Mouse (Mus musculus) C2C12 (cell line): ENCODE results near the gene B430305J03Rik.

ENCODE experiments used
- CEBPB ChIP-seq: IDR thresholded peaks from one replicate; pipeline ENCODE4 v1.6.1; 2011; ENCODE audit warnings: low read depth, mild to moderate bottlenecking, control low read depth, moderate library complexity
- CTCF ChIP-seq: IDR thresholded peaks from one replicate; pipeline ENCODE4 v1.5.1; 2011; ENCODE audit not compliant: control insufficient read depth, insufficient read depth, insufficient read length
- MYOD1 ChIP-seq: IDR thresholded peaks from one replicate; pipeline ENCODE4 v1.6.1; 2011; ENCODE audit warnings: low read depth; ENCODE audit not compliant: control insufficient read depth, insufficient read length
- MYOG ChIP-seq: IDR thresholded peaks from one replicate; pipeline ENCODE4 v1.6.1; 2011; ENCODE audit not compliant: control insufficient read depth, insufficient read length; ENCODE audit errors: extremely low read depth

- TF ChIP-seq CTCF (no peak), MYOG (no peak), MYOD1 (no peak), CEBPB (no peak)
These were observed 16.3 kb downstream of the B430305J03Rik start for GRCm38 (mm10) chr3:61349433-61349832.
